Mouse (Mus musculus) adrenal gland, postnatal 25 days (tissue): ENCODE data around the gene Dnajb2. TPM values are rescaled to one million over a fixed set of nuclear protein-coding genes. Genes with fewer than 3 reads are reported as not detected.

Experiments
- DNase-seq: peaks from one replicate; pipeline ENCODE4 v3.0.0; 2021; ENCODE audit warnings: mixed read lengths
- microRNA-seq, 2 experiments: library from miRNA; unstranded; fragments of <30 nt; microRNA quantifications; one replicate each; pipeline ENCODE4 v1.2.0; 2021
- total RNA-seq: library from RNA; stranded (reverse); gene quantifications from 2 replicates; pipeline ENCODE4 v1.2.3, GENCODE M21; 2021

The Dnajb2 gene
- total RNA-seq, 1 experiment from 2014 or later, result 67.3 TPM

DNA sequence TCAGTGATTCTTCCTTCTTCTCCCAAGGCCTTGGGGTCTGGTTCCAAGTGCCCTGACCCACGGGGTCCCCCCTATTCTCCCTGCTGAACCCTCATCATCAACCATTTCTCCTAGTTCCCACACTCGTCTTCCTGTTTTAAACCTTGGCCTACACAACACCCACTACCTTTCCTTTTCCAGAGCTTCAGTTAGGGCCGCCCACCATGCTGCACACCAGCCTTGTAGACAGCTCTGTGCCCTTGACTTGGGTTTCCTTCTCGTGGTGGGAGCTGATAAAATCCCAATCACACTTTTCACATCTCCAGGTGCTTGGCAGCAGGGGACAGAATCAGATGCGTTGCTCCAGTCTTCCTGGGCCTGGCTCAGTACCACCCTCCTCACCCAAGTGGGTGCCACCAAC, 58.1 kb downstream of the Dnajb2 start:
- no peak for DNase-seq

Small RNAs within 50 kb of the gene (microRNA-seq; reads per million reads assigned to microRNA genes)
- 0 reads per million in 2 experiments for gene Gm27943

Other genes starting within 250 kb of the Dnajb2 start
- 6.1 and 7.2 TPM in 2 replicates for gene Nhej1, start 111.2 kb upstream of the Dnajb2 start, total RNA-seq
- gene Slc23a3, start 102.5 kb upstream of the Dnajb2 start, total RNA-seq, result 0.58 and 1.0 TPM in 2 replicates
- gene Cnppd1, start 93.7 kb upstream of the Dnajb2 start, total RNA-seq, result 41.2 and 48.9 TPM in 2 replicates
- gene Retreg2, start 93.6 kb upstream of the Dnajb2 start, total RNA-seq, result 88.4 and 95.4 TPM in 2 replicates
- gene Zfand2b, start 67.8 kb upstream of the Dnajb2 start, total RNA-seq, result 36.0 and 39.8 TPM in 2 replicates
- gene Abcb6, start 56.0 kb upstream of the Dnajb2 start, total RNA-seq, result 29.9 and 33.1 TPM in 2 replicates
- gene Ankzf1, start 44.3 kb upstream of the Dnajb2 start, total RNA-seq, result 23.5 and 26.4 TPM in 2 replicates
- gene Atg9a, start 44.2 kb upstream of the Dnajb2 start, total RNA-seq, result 45.3 and 50.6 TPM in 2 replicates
- 24.2 and 28.7 TPM in 2 replicates for gene Glb1l, start 25.6 kb upstream of the Dnajb2 start, total RNA-seq
- gene Stk16, start 25.6 kb upstream of the Dnajb2 start, total RNA-seq, result 105 and 133 TPM in 2 replicates
- gene Tuba4a, start 16.5 kb upstream of the Dnajb2 start, total RNA-seq, result 16.3 and 35.1 TPM in 2 replicates
- not detected in 2 replicates for gene A630095N17Rik, start 4.3 kb upstream of the Dnajb2 start, total RNA-seq
- gene Ptprn, start 28.1 kb downstream of the Dnajb2 start, total RNA-seq, result 41.6 and 54.3 TPM in 2 replicates
- 101 and 123 TPM in 2 replicates for gene Resp18, start 42.0 kb downstream of the Dnajb2 start, total RNA-seq
- gene Dnpep, start 81.6 kb downstream of the Dnajb2 start, total RNA-seq, result 91.1 and 117 TPM in 2 replicates
- 9.3 and 14.1 TPM in 2 replicates for gene Des, start 123.9 kb downstream of the Dnajb2 start, total RNA-seq
- 15.8 and 18.1 TPM in 2 replicates for gene Speg, start 138.9 kb downstream of the Dnajb2 start, total RNA-seq
- 78.5 and 82.3 TPM in 2 replicates for gene Gmppa, start 199.5 kb downstream of the Dnajb2 start, total RNA-seq
- gene Asic4, start 214.0 kb downstream of the Dnajb2 start, total RNA-seq, result 4.8 and 6.9 TPM in 2 replicates
- 46.9 and 50.1 TPM in 2 replicates for gene Chpf, start 242.9 kb downstream of the Dnajb2 start, total RNA-seq
- 2.8 and 4.1 TPM in 2 replicates for gene Tmem198, start 243.1 kb downstream of the Dnajb2 start, total RNA-seq